Mouse (Mus musculus) hindbrain, embryonic 14.5 days (tissue): ENCODE data around the gene Itpr1. TPM values are rescaled to one million over a fixed set of nuclear protein-coding genes. Genes with fewer than 3 reads are reported as not detected.

Source experiments
- ATAC-seq: fragments of 200-750 bp; cut with Nextera tagmentation; 2 replicates; pipeline ENCODE4 v1.8.0; 2017; ENCODE audit warnings: moderate number of reproducible peaks, mild to moderate bottlenecking, moderate TSS enrichment, moderate library complexity; ENCODE audit not compliant: low FRiP score
- DNase-seq: peaks from one replicate; pipeline ENCODE4 v3.0.0-alpha.2; 2015; ENCODE audit warnings: low spot score
- H3K27ac ChIP-seq: fragments of 300-500 bp; sonication (generic); 2 replicates; pipeline ENCODE4 v1.5.1; 2014; ENCODE audit warnings: mild to moderate bottlenecking, moderate library complexity
- H3K27me3 ChIP-seq: fragments of 300-500 bp; sonication (generic); 2 replicates; pipeline ENCODE4 v1.6.1; 2014; ENCODE audit warnings: mild to moderate bottlenecking, low read length, mixed read lengths; ENCODE audit not compliant: control insufficient read depth, insufficient read depth
- H3K36me3 ChIP-seq: fragments of 300-500 bp; sonication (generic); replicated peaks from 2 replicates; pipeline ENCODE4 v1.6.1; 2014; ENCODE audit not compliant: control insufficient read depth, insufficient read depth
- H3K4me1 ChIP-seq: fragments of 300-500 bp; sonication (generic); replicated peaks from 2 replicates; pipeline ENCODE4 v1.6.1; 2014; ENCODE audit warnings: antibody characterized with exemption, low read length, mixed read lengths; ENCODE audit not compliant: control insufficient read depth, insufficient read depth
- H3K4me2 ChIP-seq: fragments of 300-500 bp; sonication (generic); replicated peaks from 2 replicates; pipeline ENCODE4 v1.6.1; 2014; ENCODE audit warnings: mild to moderate bottlenecking, moderate library complexity
- H3K4me3 ChIP-seq: fragments of 300-500 bp; sonication (generic); replicated peaks from 2 replicates; pipeline ENCODE4 v1.5.1; 2014; ENCODE audit warnings: mild to moderate bottlenecking, low read length
- H3K9ac ChIP-seq: fragments of 300-500 bp; sonication (generic); 2 replicates; pipeline ENCODE4 v1.6.1; 2014
- H3K9me3 ChIP-seq: fragments of 300-500 bp; sonication (generic); 2 replicates; pipeline ENCODE4 v1.6.1; 2016; ENCODE audit warnings: low read length; ENCODE audit not compliant: control insufficient read depth
- WGBS: fragments of 180-500 bp; shearing (Covaris S2); extraction: QIAGEN DNeasy Blood & Tissue Kit; methylation state at CpG from one replicate; pipeline ENCODE4 v1.1.7; 2014; 5-methylcytosine and 5-hydroxymethylcytosine counted together
- polyA plus RNA-seq: library from polyadenylated mRNA; unstranded; fragments of >200 nt; fragmentation: Nextera tagmentation; extraction: Ambion mirVana; gene quantifications from 2 replicates; pipeline ENCODE4 v1.2.1, GENCODE M21; 2014

The Itpr1 gene
- polyA plus RNA-seq, 1 experiment from 2014 or later, result 6.5 TPM

DNA sequence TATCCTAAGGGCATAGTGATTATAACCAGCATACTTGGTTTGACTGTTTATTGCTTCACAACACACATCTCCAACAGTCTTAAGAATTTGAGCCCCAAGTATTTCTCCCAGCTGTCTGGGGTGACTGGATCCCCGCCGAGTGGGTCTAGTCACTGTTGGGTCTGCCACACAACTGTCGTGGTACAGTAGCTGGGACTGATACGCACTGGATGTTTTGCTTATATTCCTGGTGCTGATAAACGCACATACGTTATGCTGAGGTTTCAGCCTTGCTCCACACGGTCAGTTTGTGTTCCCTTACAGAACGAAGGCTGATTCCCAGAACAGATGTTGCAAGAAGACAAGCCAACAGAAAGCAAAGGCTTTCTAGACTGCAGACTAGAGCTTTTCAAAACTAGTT is 180.2 kb downstream of the Itpr1 start:
- DNase-seq (no peak), ATAC-seq (no peak)
- no peaks in the 10 kb centered on the region for H3K36me3 ChIP-seq
- H3K9ac ChIP-seq, result no peak overlapping the region
- WGBS, result 96% methylated on average over 8 of the region's 8 CpGs
- no peak overlapping the region for H3K4me2 ChIP-seq
- H3K4me3 ChIP-seq, result no peak overlapping the region
- H3K27me3 ChIP-seq, result no peaks in the 10 kb centered on the region
- no peaks in the 10 kb centered on the region for H3K4me1 ChIP-seq
- H3K27ac ChIP-seq, result no peak overlapping the region
- no peaks in the 10 kb centered on the region for H3K9me3 ChIP-seq

DNA sequence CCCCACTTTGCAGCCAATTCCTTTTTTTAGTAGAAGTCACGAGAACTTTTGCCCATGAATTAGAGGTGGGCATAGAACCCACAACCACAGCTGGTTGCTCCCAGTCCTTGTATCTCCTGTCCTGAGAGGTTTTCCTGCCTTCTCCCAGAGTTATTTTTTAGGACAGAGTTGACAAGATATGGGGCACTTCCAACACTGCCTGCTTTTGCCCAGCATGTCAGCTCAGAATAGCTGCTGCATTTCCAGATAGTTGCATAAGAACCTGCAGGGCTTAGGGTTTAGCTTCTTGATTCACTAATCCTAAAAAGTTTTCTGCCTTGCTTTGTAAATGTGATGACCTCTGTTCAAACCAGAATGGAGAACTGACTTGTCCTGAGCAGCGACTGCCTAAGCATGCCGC is 185.1 kb downstream of the Itpr1 start:
- no peak overlapping the region for H3K9ac ChIP-seq
- WGBS, result 94% methylated on average over 3 of the region's 3 CpGs

DNA sequence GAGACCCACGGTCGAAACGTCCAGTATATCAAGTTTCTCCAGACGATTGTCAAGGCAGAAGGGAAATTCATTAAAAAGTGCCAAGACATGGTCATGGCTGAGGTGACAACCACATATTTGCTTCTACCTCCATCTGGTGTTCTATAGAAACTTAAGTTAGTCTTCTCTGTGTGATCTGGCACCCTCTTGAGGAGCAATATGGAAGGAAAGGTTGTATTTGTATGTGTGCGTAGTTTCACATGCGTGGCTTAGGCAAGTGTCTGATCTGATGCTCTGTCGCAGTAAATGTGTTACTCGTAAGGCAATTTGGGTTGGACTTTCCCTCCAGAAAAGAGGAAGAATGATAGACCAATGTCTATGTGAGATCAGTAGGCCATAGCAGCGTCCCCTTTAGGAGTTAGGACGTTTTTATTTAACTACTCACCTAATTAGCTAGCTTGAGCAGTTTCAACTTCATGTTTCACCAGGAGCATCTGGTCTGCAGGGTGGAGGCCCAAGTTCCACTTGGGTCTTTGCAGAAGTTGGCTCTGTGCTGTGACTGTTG is 188.6 kb downstream of the Itpr1 start:
- DNase-seq (no peak), ATAC-seq (no peak)

More for the DNA sequence above, 185.1 kb downstream of the Itpr1 start:
- Histone ChIP-seq H3K4me1 (no peaks in the 10 kb centered on the region), H3K36me3 (no peaks in the 10 kb centered on the region), H3K9me3 (no peaks in the 10 kb centered on the region), H3K4me3 (no peak overlapping the region), H3K27me3 (no peaks in the 10 kb centered on the region), H3K27ac (no peak overlapping the region), H3K4me2 (no peak overlapping the region)
- ATAC-seq (no peak), DNase-seq (no peak)

DNA sequence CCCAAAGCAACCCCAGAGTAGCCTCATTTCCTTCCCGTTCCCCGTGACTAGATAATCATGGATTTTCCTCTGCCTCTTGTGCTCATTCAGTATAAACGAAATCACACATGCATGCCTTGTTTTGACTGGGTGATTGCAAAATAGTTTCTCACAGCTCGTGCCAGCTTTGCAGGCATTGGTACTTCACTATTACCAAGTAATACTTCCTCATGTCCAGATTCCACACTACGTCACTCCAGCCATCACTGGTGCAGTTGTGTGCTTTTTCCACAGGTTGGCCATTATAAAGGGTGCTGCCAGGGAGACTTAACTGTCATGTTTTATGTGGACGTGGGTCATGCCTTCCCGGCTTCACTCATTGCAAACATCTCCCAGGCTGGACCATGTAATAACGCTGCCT is 191.8 kb downstream of the Itpr1 start:
- DNase-seq (no peak), ATAC-seq (no peak)
- Histone ChIP-seq H3K9ac (no peak overlapping the region), H3K4me2 (no peak overlapping the region), H3K27me3 (no peaks in the 10 kb centered on the region), H3K36me3 (no peaks in the 10 kb centered on the region), H3K27ac (no peak overlapping the region), H3K4me1 (no peaks in the 10 kb centered on the region), H3K4me3 (no peak overlapping the region), H3K9me3 (no peaks in the 10 kb centered on the region)
- 90% methylated on average over 8 of the region's 8 CpGs for WGBS

More for the DNA sequence above, 188.6 kb downstream of the Itpr1 start:
- no peaks in the 10 kb centered on the region for H3K27me3 ChIP-seq
- WGBS, result 91% methylated on average over 10 of the region's 10 CpGs
- no peak overlapping the region for H3K4me3 ChIP-seq
- H3K36me3 ChIP-seq, result no peaks in the 10 kb centered on the region
- no peak overlapping the region for H3K27ac ChIP-seq
- no peaks in the 10 kb centered on the region for H3K4me1 ChIP-seq
- no peak overlapping the region for H3K9ac ChIP-seq
- H3K9me3 ChIP-seq, result no peaks in the 10 kb centered on the region
- H3K4me2 ChIP-seq, result no peak overlapping the region

DNA sequence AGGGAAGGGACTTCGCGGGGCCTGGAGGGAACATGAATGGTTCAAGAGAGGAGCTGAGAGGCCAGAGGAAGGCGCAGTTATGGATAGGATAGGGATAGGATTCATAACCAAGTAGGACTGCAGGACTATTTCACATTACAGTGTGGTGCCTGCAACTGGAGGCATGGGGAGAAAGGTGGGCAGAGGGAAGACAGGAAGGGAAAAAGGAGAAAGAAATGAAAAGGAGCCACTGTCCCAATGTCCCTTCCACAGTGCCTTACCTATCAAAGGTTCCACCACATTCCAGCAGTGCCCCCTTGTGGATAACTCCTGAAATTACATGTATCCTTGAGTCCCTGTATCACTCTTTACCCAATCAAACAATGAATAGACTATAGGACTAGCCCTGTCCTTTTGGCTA is 195.2 kb downstream of the Itpr1 start:
- Histone ChIP-seq H3K36me3 (no peaks in the 10 kb centered on the region), H3K4me2 (no peak overlapping the region), H3K27me3 (no peaks in the 10 kb centered on the region), H3K9ac (no peak overlapping the region), H3K9me3 (no peaks in the 10 kb centered on the region), H3K4me1 (no peaks in the 10 kb centered on the region), H3K4me3 (no peak overlapping the region), H3K27ac (no peak overlapping the region)
- DNase-seq (peak; percentile 83), ATAC-seq (peak; percentile 83)
- WGBS, result 97% methylated on average over 3 of the region's 3 CpGs

DNA sequence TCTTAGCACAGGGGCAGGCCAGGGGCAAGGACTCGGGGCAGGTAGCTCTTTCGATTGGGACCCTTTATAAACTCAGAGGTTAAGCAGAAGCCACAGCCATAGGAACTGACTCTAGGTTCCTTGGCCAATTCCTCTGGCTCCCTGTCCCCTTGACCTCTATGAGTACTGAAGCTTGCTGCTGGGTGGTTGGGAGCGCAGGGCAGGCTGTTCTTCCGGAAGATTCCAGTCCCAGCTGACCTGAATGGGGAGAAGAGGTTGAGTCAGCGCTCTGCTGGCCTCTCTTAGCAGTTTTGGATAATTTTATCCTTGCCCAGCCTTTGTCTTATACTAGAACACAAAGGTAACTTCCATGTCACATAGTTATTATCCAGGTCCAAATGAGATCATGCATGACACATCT is 195.8 kb downstream of the Itpr1 start:
- WGBS, result 94% methylated on average over 5 of the region's 5 CpGs
- Histone ChIP-seq H3K27ac (no peak overlapping the region), H3K36me3 (no peaks in the 10 kb centered on the region), H3K27me3 (no peaks in the 10 kb centered on the region), H3K4me1 (no peaks in the 10 kb centered on the region), H3K4me3 (no peak overlapping the region), H3K4me2 (no peak overlapping the region), H3K9ac (no peak overlapping the region), H3K9me3 (no peaks in the 10 kb centered on the region)
- DNase-seq (no peak), ATAC-seq (no peak)

DNA sequence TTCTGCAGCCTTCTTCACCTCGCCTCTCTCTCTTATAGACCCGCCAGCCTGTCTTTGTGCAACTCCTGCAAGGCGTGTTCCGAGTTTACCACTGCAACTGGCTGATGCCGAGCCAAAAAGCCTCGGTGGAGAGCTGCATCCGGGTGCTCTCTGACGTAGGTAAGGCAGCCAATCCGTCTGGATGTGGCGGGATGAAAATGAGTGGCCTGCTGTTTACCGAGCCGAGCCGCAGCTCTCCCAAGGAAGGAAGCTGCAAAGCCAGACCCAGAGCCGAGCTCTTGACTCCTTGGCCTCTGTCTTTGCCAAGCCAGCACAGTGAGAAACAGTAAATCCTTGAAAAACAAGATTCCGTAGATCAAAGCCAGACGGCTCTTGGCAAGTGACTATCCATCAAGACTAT is 197.9 kb downstream of the Itpr1 start:
- 85% methylated on average over 16 of the region's 16 CpGs for WGBS
- no peak overlapping the region for H3K9ac ChIP-seq
- H3K4me2 ChIP-seq, result no peak overlapping the region
- H3K27ac ChIP-seq, result no peak overlapping the region
- no peaks in the 10 kb centered on the region for H3K4me1 ChIP-seq
- no peaks in the 10 kb centered on the region for H3K27me3 ChIP-seq
- DNase-seq, result no peak
- no peaks in the 10 kb centered on the region for H3K9me3 ChIP-seq
- no peak overlapping the region for H3K4me3 ChIP-seq
- H3K36me3 ChIP-seq, result no peaks in the 10 kb centered on the region
- ATAC-seq, result no peak

DNA sequence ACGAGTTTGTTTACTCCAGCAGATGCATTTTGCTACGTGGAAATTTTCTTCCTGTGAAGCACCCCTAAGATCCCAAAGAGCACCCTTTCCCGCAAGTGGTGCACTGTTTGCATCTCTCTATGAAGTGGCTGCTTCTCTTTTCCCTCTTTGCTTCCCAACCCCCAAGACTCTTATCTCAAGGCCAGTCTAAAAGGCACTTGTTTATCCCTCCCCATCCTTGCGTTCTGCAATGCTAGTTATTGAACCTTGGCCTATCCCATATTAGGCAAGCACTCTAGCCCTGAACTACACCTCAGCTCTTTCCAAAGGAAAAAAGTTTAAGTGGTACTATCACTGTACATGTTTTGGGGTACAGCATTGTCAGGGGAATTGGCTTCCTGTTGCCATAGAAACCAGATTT is 198.3 kb downstream of the Itpr1 start:
- Histone ChIP-seq H3K36me3 (no peaks in the 10 kb centered on the region), H3K9me3 (no peaks in the 10 kb centered on the region), H3K4me1 (no peaks in the 10 kb centered on the region), H3K4me2 (no peak overlapping the region), H3K4me3 (no peak overlapping the region), H3K27me3 (no peaks in the 10 kb centered on the region), H3K27ac (no peak overlapping the region), H3K9ac (no peak overlapping the region)
- WGBS, result 86% methylated on average over 4 of the region's 4 CpGs
- ATAC-seq (no peak), DNase-seq (no peak)

DNA sequence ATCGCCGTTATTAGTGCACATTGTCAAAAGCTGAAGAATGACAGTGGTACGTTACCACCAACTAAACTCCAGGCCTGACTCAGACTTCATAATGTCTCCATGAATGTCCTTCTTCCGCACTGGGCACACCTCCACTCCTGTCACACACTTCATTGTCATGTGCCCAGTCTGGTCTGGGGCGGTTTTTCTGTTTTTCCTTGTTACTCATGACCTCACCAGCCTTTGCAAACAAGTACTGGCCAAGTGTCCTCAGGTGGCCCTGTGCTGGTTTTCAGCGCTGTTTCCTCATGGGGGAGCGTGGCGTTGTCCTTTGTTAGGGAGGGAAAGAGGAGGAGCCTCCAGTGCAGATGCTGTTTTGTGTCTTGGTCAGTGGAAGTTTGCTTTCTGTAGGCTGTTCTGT is 200.1 kb downstream of the Itpr1 start:
- DNase-seq (no peak), ATAC-seq (no peak)
- Histone ChIP-seq H3K4me3 (no peak overlapping the region), H3K4me2 (no peak overlapping the region), H3K27me3 (no peaks in the 10 kb centered on the region), H3K36me3 (no peaks in the 10 kb centered on the region), H3K9me3 (no peaks in the 10 kb centered on the region), H3K27ac (no peak overlapping the region), H3K4me1 (no peaks in the 10 kb centered on the region), H3K9ac (no peak overlapping the region)
- WGBS, result 90% methylated on average over 8 of the region's 8 CpGs

DNA sequence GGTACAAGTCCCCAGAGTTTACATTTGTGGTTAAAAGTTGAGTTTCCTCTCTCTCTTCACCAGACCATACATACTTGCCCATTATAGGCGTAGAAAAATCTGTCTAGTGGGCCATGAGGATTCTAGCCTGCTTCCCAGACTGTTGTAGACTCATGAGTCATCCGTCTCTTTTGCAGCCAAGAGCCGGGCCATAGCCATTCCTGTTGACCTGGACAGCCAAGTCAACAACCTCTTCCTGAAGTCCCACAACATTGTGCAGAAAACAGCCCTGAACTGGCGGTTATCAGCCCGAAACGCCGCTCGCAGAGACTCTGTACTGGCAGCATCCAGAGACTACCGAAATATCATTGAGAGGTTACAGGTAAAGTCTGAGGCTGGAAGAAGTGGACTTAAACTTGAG is 200.7 kb downstream of the Itpr1 start:
- Histone ChIP-seq H3K4me1 (no peaks in the 10 kb centered on the region), H3K27ac (no peak overlapping the region)
- ATAC-seq, result no peak

More for the DNA sequence above, 200.7 kb downstream of the Itpr1 start:
- H3K27me3 ChIP-seq, result no peaks in the 10 kb centered on the region
- DNase-seq, result no peak
- no peak overlapping the region for H3K9ac ChIP-seq
- no peaks in the 10 kb centered on the region for H3K36me3 ChIP-seq
- no peaks in the 10 kb centered on the region for H3K9me3 ChIP-seq
- no peak overlapping the region for H3K4me2 ChIP-seq
- WGBS, result 97% methylated on average over 9 of the region's 9 CpGs
- no peak overlapping the region for H3K4me3 ChIP-seq
